Mouse (Mus musculus) limb, embryonic 14.5 days (tissue): ENCODE measurements around the gene Tnk2. TPM values are rescaled to one million over a fixed set of nuclear protein-coding genes. Genes with fewer than 3 reads are reported as not detected.

Experiments used
- ATAC-seq: fragments of 200-750 bp; cut with Nextera tagmentation; 2 replicates; pipeline ENCODE4 v1.8.0; 2017; ENCODE audit warnings: low read depth, moderate number of reproducible peaks, moderate TSS enrichment; ENCODE audit not compliant: low FRiP score
- DNase-seq: peaks from one replicate; pipeline ENCODE4 v3.0.0-alpha.2; 2015; ENCODE audit warnings: low spot score
- H3K27ac ChIP-seq: fragments of 300-500 bp; sonication (generic); replicated peaks from 2 replicates; pipeline ENCODE4 v1.5.1; 2014; ENCODE audit warnings: low read depth, mild to moderate bottlenecking, low read length, moderate library complexity, mixed read lengths
- H3K27me3 ChIP-seq: fragments of 300-500 bp; sonication (generic); 2 replicates; pipeline ENCODE4 v1.6.1; 2014; ENCODE audit warnings: low read length, mixed read lengths; ENCODE audit not compliant: control insufficient read depth, insufficient read depth
- H3K36me3 ChIP-seq: fragments of 300-500 bp; sonication (generic); 2 replicates; pipeline ENCODE4 v1.6.1; 2014; ENCODE audit warnings: mild to moderate bottlenecking, low read length, moderate library complexity, mixed read lengths; ENCODE audit not compliant: control insufficient read depth, insufficient read depth
- H3K4me1 ChIP-seq: fragments of 300-500 bp; sonication (generic); 2 replicates; pipeline ENCODE4 v1.6.1; 2014; ENCODE audit warnings: antibody characterized with exemption, low read length, mixed read lengths; ENCODE audit not compliant: control insufficient read depth, insufficient read depth
- H3K4me2 ChIP-seq: fragments of 300-500 bp; sonication (generic); replicated peaks from 2 replicates; pipeline ENCODE4 v1.6.1; 2014; ENCODE audit warnings: low read depth, mild to moderate bottlenecking, low read length, moderate library complexity; ENCODE audit not compliant: severe bottlenecking
- H3K4me3 ChIP-seq: fragments of 300-500 bp; sonication (generic); replicated peaks from 2 replicates; pipeline ENCODE4 v1.5.1; 2014; ENCODE audit warnings: low read length
- H3K9ac ChIP-seq: fragments of 300-500 bp; sonication (generic); 2 replicates; pipeline ENCODE4 v1.6.1; 2014; ENCODE audit warnings: mild to moderate bottlenecking, low read depth, low read length, moderate library complexity; ENCODE audit not compliant: severe bottlenecking
- H3K9me3 ChIP-seq: fragments of 300-500 bp; sonication (generic); 2 replicates; pipeline ENCODE4 v1.6.1; 2016; ENCODE audit warnings: low read length; ENCODE audit not compliant: control insufficient read depth
- POLR2A ChIP-seq: fragments of 200-500 bp; IDR thresholded peaks from 2 replicates; pipeline ENCODE4 v1.8.0; 2012; ENCODE audit warnings: inconsistent platforms, mild to moderate bottlenecking, moderate library complexity, borderline replicate concordance; ENCODE audit not compliant: insufficient read depth, insufficient read length; ENCODE audit errors: extremely low read depth
- WGBS: fragments of 180-500 bp; shearing (Covaris S2); extraction: QIAGEN DNeasy Blood & Tissue Kit; methylation state at CpG from one replicate; pipeline ENCODE4 v1.1.7; 2014; 5-methylcytosine and 5-hydroxymethylcytosine counted together
- polyA plus RNA-seq, 2 experiments: library from polyadenylated mRNA; depleted of rRNA in 1 of 2; stranded (reverse) in 1 of 2; unstranded in 1 of 2; fragments of >200 nt; fragmentation: Nextera tagmentation in 1 of 2; extraction: Ambion mirVana in 1 of 2; gene quantifications; 2 replicates each; pipeline versions ENCODE4 v1.2.1 to v1.2.3; 2012 to 2014

Gene Tnk2
- polyA plus RNA-seq, 2 experiments: 16.0 to 98.1 TPM

GRCm38 (mm10) chr16:32713556-32713955 is 69.9 kb downstream of the Tnk2 start:
- H3K36me3 ChIP-seq: no peaks in the 10 kb centered on the region
- H3K27me3 ChIP-seq: peaks cover 12% of the 10 kb centered on the region
- DNase-seq: no peak
- no peak overlapping the region for H3K4me2 ChIP-seq
- H3K4me1 ChIP-seq: peaks cover 4% of the 10 kb centered on the region; the same call in 1 of the 2 replicates
- 63% methylated on average over 6 of the region's 6 CpGs for WGBS
- no peak overlapping the region for H3K9ac ChIP-seq
- H3K4me3 ChIP-seq: no peak overlapping the region
- no peaks in the 10 kb centered on the region for H3K9me3 ChIP-seq
- no peak overlapping the region for H3K27ac ChIP-seq
- no peak for ATAC-seq
- no peak for TF ChIP-seq POLR2A

DNA sequence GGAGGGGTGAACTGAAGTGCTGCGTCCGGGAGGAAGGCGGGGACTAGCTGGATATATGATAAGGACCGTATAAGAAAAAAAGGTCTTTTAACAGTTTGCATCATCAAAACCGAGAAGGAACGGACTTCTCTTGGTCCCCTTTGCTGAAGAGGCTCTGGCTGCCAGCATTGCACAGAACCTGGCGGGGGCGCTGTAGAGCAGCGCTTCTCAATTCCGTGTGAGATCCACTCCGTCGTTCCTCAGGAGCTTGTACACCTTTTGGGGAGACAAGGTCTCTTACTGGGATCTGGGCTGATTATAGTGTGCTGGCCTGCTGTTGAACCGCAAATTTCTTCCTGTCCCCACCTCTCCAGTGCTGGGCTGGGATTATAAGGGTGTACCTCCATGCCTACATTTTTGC is 71.7 kb downstream of the Tnk2 start:
- peaks cover 12% of the 10 kb centered on the region for H3K27me3 ChIP-seq
- ATAC-seq: no peak
- H3K36me3 ChIP-seq: no peaks in the 10 kb centered on the region
- H3K27ac ChIP-seq: no peak overlapping the region
- DNase-seq: no peak
- no peak overlapping the region for H3K4me2 ChIP-seq
- TF ChIP-seq POLR2A: no peak
- no peak overlapping the region for H3K4me3 ChIP-seq
- H3K4me1 ChIP-seq: peaks cover 4% of the 10 kb centered on the region; the same call in 1 of the 2 replicates
- WGBS: 27% methylated on average over 13 of the region's 13 CpGs
- H3K9me3 ChIP-seq: no peaks in the 10 kb centered on the region
- no peak overlapping the region for H3K9ac ChIP-seq

- H3K4me1 ChIP-seq: no peaks in the 10 kb centered on the region
- no peaks in the 10 kb centered on the region for H3K27me3 ChIP-seq
- no peak for DNase-seq
- H3K4me3 ChIP-seq: no peak overlapping the region
- H3K36me3 ChIP-seq: no peaks in the 10 kb centered on the region
- no peak overlapping the region for H3K27ac ChIP-seq
- ATAC-seq: no peak
- 88% methylated on average over 7 of the region's 7 CpGs for WGBS
- no peak overlapping the region for H3K4me2 ChIP-seq
- H3K9me3 ChIP-seq: no peaks in the 10 kb centered on the region
- H3K9ac ChIP-seq: no peak overlapping the region
- TF ChIP-seq POLR2A: no peak
Measured at GRCm38 (mm10) chr16:32723163-32723562, 79.5 kb downstream of the Tnk2 start.

DNA sequence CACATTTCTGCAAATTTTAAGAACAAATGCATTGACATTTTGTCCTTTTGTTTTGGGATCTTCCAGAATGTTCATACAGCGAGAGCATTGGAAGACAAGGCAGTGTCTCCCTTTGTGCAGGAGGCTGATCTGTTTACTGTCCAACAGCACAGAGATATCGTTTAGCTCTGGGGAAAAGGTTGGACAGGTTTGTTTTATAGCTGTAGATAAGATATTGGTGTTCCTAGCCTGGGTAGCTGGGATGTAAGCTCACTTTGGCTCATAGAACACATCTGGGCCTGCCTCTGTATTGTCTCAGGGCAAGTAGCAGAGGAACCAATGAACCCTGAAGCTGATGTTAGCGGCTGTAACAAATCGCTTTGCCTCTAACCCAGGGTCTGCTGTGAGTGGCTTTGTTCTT is 80.1 kb downstream of the Tnk2 start:
- no peak overlapping the region for H3K9ac ChIP-seq
- 80% methylated on average over 4 of the region's 4 CpGs for WGBS
- no peak for DNase-seq
- H3K9me3 ChIP-seq: no peaks in the 10 kb centered on the region
- ATAC-seq: no peak
- no peaks in the 10 kb centered on the region for H3K36me3 ChIP-seq
- TF ChIP-seq POLR2A: no peak
- no peak overlapping the region for H3K4me2 ChIP-seq
- H3K27me3 ChIP-seq: no peaks in the 10 kb centered on the region
- no peak overlapping the region for H3K27ac ChIP-seq
- H3K4me1 ChIP-seq: no peaks in the 10 kb centered on the region
- H3K4me3 ChIP-seq: no peak overlapping the region

DNA sequence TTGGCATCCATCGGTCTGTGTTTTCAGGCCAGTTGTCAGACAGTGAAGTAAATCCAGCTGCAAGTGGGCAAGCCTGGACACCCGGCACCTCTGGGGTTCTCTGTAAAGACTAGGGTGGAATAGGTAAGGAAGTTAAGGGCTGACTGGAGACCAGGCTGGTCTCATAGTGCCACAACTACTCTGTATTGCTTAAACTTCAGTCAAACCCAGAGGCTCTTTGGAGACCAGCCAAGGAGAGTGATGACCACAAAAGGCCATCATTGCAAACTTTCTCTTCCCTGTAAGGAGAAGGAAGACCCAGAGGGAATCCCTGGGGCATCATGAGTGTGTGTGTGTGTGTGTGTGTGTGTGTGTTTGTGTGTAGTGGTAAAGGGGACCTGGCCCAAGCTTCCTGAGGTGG is 80.6 kb downstream of the Tnk2 start:
- no peak for TF ChIP-seq POLR2A
- no peaks in the 10 kb centered on the region for H3K4me1 ChIP-seq
- no peak overlapping the region for H3K9ac ChIP-seq
- no peaks in the 10 kb centered on the region for H3K9me3 ChIP-seq
- H3K27me3 ChIP-seq: no peaks in the 10 kb centered on the region
- no peak for DNase-seq
- H3K27ac ChIP-seq: no peak overlapping the region
- no peak overlapping the region for H3K4me2 ChIP-seq
- H3K4me3 ChIP-seq: no peak overlapping the region
- ATAC-seq: no peak
- WGBS: 69% methylated on average over 2 of the region's 2 CpGs
- no peaks in the 10 kb centered on the region for H3K36me3 ChIP-seq

DNA sequence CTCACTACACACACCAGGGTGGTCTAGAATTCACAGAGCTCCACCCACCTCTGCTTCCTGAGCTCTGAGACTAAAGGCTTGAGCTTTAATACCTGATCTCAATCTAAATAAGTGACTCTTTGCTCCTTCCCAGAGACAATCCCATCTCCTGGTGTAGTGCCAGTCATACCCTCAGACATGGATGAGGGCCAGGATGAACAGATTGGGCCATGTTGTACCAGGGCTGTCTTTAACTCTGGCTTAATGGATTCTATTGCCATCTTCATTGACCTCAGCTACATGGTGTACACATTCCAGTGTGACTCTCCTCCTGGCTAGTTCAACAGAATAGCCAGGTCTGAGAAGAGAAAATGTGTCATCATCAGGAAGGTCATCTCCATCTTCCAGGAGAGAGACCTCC is 82.8 kb downstream of the Tnk2 start:
- DNase-seq: no peak
- no peak overlapping the region for H3K9ac ChIP-seq
- no peak overlapping the region for H3K4me2 ChIP-seq
- H3K27me3 ChIP-seq: no peaks in the 10 kb centered on the region
- H3K4me3 ChIP-seq: no peak overlapping the region
- H3K9me3 ChIP-seq: no peaks in the 10 kb centered on the region
- no peaks in the 10 kb centered on the region for H3K4me1 ChIP-seq
- H3K27ac ChIP-seq: no peak overlapping the region
- ATAC-seq: no peak
- no peaks in the 10 kb centered on the region for H3K36me3 ChIP-seq
- no peak for TF ChIP-seq POLR2A
